Mouse (Mus musculus) heart, embryonic 12.5 days (tissue): ENCODE data around the gene Ephx1. TPM values are rescaled to one million over a fixed set of nuclear protein-coding genes. Genes with fewer than 3 reads are reported as not detected.
"Not testable (repeated sequence)": the region's sequence is repeated elsewhere in the genome, so short reads cannot be mapped to it uniquely, and the experiment has no call there.

ENCODE experiments used
- ATAC-seq: fragments of 200-750 bp; cut with Nextera tagmentation; 2 replicates; pipeline ENCODE4 v1.8.0; 2017; ENCODE audit warnings: moderate TSS enrichment, moderate library complexity; ENCODE audit not compliant: insufficient number of reproducible peaks, low FRiP score
- H3K27ac ChIP-seq: fragments of 300-500 bp; sonication (generic); 2 replicates; pipeline ENCODE4 v1.5.1; 2016; ENCODE audit warnings: mild to moderate bottlenecking, moderate library complexity; ENCODE audit not compliant: poor library complexity, severe bottlenecking
- H3K27me3 ChIP-seq: fragments of 300-500 bp; sonication (generic); replicated peaks from 2 replicates; pipeline ENCODE4 v1.6.1; 2016; ENCODE audit warnings: mild to moderate bottlenecking, moderate library complexity
- H3K36me3 ChIP-seq: fragments of 300-500 bp; sonication (generic); 2 replicates; pipeline ENCODE4 v1.6.1; 2016; ENCODE audit warnings: mild to moderate bottlenecking, moderate library complexity
- H3K4me1 ChIP-seq: fragments of 300-500 bp; sonication (generic); replicated peaks from 2 replicates; pipeline ENCODE4 v1.6.1; 2016; ENCODE audit warnings: mild to moderate bottlenecking
- H3K4me2 ChIP-seq: fragments of 300-500 bp; sonication (generic); 2 replicates; pipeline ENCODE4 v1.6.1; 2016; ENCODE audit warnings: mild to moderate bottlenecking, moderate library complexity
- H3K4me3 ChIP-seq: fragments of 300-500 bp; sonication (generic); 2 replicates; pipeline ENCODE4 v1.5.1; 2016; ENCODE audit warnings: mild to moderate bottlenecking
- H3K9ac ChIP-seq: fragments of 300-500 bp; sonication (generic); 2 replicates; pipeline ENCODE4 v1.6.1; 2016; ENCODE audit warnings: mild to moderate bottlenecking, moderate library complexity
- H3K9me3 ChIP-seq: fragments of 300-500 bp; sonication (generic); replicated peaks from 2 replicates; pipeline ENCODE4 v1.6.1; 2016; ENCODE audit warnings: mild to moderate bottlenecking, moderate library complexity
- WGBS: fragments of 180-500 bp; shearing (Covaris S2); methylation state at CpG from one replicate; pipeline ENCODE4 v1.1.7; 2016; 5-methylcytosine and 5-hydroxymethylcytosine counted together
- polyA plus RNA-seq: library from polyadenylated mRNA; unstranded; fragments of >200 nt; fragmentation: Nextera tagmentation; extraction: Ambion mirVana; gene quantifications from 2 replicates; pipeline ENCODE4 v1.2.1, GENCODE M21; 2016

Gene Ephx1
- polyA plus RNA-seq, 1 experiment from 2014 or later: 5.1 TPM

DNA sequence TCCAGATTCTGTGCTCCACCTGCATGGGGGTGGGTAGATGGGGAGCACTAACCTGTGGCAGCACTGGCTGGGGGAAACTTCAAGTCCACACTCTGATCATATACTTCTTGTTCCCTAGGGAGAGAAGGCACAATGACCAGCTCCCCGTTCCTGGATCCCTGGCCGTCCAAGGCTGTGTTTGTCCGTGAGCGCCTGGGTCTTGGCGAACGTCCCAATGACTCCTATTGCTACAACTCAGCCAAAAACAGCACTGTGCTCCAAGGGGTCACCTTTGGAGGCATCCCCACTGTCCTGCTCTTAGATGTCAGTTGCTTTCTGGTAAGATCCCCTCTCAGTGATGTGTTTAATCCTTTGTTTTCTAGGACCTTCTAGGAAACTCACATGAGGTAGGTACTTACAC, 74.3 kb downstream of the Ephx1 start:
- no peaks in the 10 kb centered on the region for H3K27me3 ChIP-seq
- H3K4me2 ChIP-seq: no peak overlapping the region
- H3K4me3 ChIP-seq: no peak overlapping the region
- peaks cover 40% of the 10 kb centered on the region for H3K36me3 ChIP-seq
- no peak for ATAC-seq
- 0 out of 2 replicates have a peak, but pooled peaks cover 4% of the 10 kb centered on the region for H3K9me3 ChIP-seq
- H3K27ac ChIP-seq: no peak overlapping the region
- 87% methylated on average over 6 of the region's 6 CpGs for WGBS
- H3K4me1 ChIP-seq: peaks cover 41% of the 10 kb centered on the region
- H3K9ac ChIP-seq: no peak overlapping the region

- H3K4me2 ChIP-seq: peak overlapping the region; percentile 42
- ATAC-seq: peak; percentile 58; the same call in 1 of the 2 replicates
- peak overlapping the region; percentile 2; the same call in 1 of the 2 replicates for H3K4me3 ChIP-seq
- 22% methylated on average over 20 of the region's 20 CpGs for WGBS
- no peaks in the 10 kb centered on the region for H3K9me3 ChIP-seq
- H3K4me1 ChIP-seq: peaks cover 47% of the 10 kb centered on the region
- H3K36me3 ChIP-seq: peaks cover 36% of the 10 kb centered on the region
- H3K27me3 ChIP-seq: no peaks in the 10 kb centered on the region; the same call in 1 of the 2 replicates
- peak overlapping the region; percentile 3; the same call in 1 of the 2 replicates for H3K9ac ChIP-seq
- H3K27ac ChIP-seq: peak overlapping the region; percentile 25
These were observed 75.4 kb downstream of the Ephx1 start for GRCm38 (mm10) chr1:180945001-180945980.

GRCm38 (mm10) chr1:180944553-180944952, 76.2 kb downstream of the Ephx1 start:
- Histone ChIP-seq H3K4me3 (no peak overlapping the region), H3K9ac (no peak overlapping the region)
- no peak for ATAC-seq

DNA sequence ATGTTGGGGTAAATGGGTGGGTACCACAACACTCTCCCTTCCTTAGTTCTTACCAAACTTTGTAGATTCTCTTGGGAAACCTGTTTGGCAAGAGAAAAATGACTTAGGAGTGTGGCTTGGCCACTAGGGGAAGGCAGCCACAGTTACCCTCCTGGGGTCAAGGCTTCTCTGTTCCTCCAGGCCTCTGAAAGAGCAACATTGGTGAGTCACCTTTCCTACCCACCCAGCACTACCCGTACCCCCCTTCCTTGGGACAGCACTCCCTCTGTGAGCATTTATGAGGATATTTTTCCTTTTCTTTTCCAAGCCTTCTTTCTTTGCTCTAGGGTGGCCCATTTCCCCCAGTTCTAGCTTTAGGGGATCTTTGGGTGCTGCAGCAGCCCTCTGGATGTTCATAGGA, 76.8 kb downstream of the Ephx1 start:
- WGBS: 63% methylated on average over 1 of the region's 1 CpGs
- Histone ChIP-seq H3K36me3 (peaks cover 22% of the 10 kb centered on the region), H3K4me2 (peak overlapping the region; percentile 87; the same call in 1 of the 2 replicates), H3K4me3 (no peak overlapping the region), H3K27me3 (no peaks in the 10 kb centered on the region; the same call in 1 of the 2 replicates), H3K4me1 (peaks cover 47% of the 10 kb centered on the region), H3K9me3 (no peaks in the 10 kb centered on the region), H3K27ac (no peak overlapping the region), H3K9ac (no peak overlapping the region)
- ATAC-seq: no peak

More at GRCm38 (mm10) chr1:180944553-180944952, 76.2 kb downstream of the Ephx1 start:
- H3K4me1 ChIP-seq: peaks cover 47% of the 10 kb centered on the region
- WGBS: 77% methylated on average over 4 of the region's 4 CpGs
- H3K27ac ChIP-seq: no peak overlapping the region
- no peaks in the 10 kb centered on the region; the same call in 1 of the 2 replicates for H3K27me3 ChIP-seq
- peaks cover 28% of the 10 kb centered on the region for H3K36me3 ChIP-seq
- H3K4me2 ChIP-seq: no peak overlapping the region
- no peaks in the 10 kb centered on the region for H3K9me3 ChIP-seq

DNA sequence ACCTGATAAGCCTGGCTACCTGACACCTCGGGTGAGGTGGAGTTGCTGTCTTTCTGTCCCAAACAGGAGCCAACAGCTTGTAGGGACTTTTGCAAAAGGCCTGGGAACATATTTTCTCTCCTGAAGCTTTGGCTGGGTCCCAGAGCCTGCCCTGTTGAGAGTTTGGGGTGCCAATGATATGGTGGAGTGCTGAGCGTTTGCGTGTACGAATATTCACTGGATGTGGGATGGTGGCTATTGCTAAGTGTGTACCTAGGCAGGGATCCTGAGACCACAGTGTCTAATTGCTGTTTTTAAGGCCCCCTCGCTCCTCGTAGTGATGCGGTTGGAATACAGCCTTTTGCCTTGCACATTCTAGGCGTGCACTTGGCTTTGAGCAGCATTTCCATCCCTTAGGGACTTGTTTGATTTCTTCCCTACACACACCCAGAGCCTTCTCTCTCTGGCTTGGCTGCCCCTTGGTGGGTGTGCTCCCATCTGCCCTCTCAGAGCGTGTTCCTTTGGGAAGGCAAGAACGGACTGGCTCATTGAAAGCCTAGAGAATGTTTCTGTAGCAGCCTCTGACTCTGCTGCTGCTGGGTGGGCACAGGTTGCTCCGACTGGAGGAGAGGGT, 77.6 kb downstream of the Ephx1 start:
- peaks cover 16% of the 10 kb centered on the region for H3K36me3 ChIP-seq
- H3K4me2 ChIP-seq: peak overlapping the region; percentile 87
- H3K27ac ChIP-seq: 0 out of 2 replicates have a peak overlapping the region, but pooled peaks have one; percentile 69
- H3K4me3 ChIP-seq: peak overlapping the region; percentile 92
- 42% methylated on average over 11 of the region's 11 CpGs for WGBS
- peaks cover 47% of the 10 kb centered on the region for H3K4me1 ChIP-seq
- no peak for ATAC-seq
- H3K9ac ChIP-seq: peak overlapping the region; percentile 84
- no peaks in the 10 kb centered on the region for H3K9me3 ChIP-seq
- H3K27me3 ChIP-seq: peaks cover 2% of the 10 kb centered on the region

DNA sequence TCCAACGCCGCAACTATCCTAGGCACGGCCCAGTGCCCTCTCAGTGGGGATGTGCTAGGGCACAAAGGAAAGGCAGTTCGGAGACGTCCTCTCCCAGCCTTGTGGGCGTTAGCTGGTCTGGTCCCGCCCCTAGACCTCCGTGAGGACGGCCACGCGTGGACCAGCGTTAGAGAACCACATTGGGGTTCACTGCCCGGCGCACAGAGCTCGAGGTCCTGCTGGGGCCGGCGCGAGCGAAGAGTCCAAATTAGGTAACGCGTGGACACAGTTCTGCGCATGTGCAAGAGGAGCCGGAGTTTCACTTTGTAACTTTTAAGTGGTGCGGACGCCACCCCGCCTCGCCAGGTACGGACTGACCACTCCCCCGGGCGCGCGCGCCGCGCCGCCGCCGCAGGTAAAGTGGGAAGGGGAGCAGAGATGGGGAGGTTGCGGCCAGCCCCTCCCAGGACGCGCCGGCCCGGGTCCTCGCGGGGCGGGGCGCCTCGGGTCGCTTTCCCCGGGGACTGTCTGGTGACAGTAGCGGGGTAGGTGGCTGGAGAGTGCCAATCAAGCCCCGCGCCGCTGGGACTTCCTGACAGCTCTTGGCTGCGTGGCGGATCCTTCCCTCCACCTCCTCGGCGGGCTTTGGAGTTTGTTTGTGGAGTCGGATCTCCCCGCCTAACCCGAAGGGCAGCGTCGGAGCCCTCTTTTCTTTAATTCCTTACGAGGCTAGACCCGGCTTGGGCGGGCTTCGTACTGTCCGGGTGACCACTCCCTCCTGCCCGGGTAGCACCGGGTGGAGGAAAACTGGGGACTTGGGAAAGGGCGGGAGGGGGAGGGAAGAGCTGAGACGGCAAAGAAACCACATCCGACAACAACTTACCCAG, 78.3 kb downstream of the Ephx1 start, which contains the start of gene Tmem63a:
Gene Tmem63a (plus strand): TSS at position 179 of the 866 bp plus-strand sequence.
- 0% methylated on average over 71 of the region's 73 CpGs for WGBS
- peaks cover 47% of the 10 kb centered on the region for H3K4me1 ChIP-seq
- H3K36me3 ChIP-seq: peaks cover 9% of the 10 kb centered on the region; the same call in 1 of the 2 replicates
- peak within 1 kb of the TSS; percentile 87 for H3K4me2 ChIP-seq
- peaks cover 9% of the 10 kb centered on the region for H3K27me3 ChIP-seq
- peak within 1 kb of the TSS; percentile 92 for H3K4me3 ChIP-seq
- peak within 1 kb of the TSS; percentile 84 for H3K9ac ChIP-seq
- H3K9me3 ChIP-seq: no peaks in the 10 kb centered on the region
- peak; percentile 69 for ATAC-seq
- H3K27ac ChIP-seq: peak within 1 kb of the TSS; percentile 69

DNA sequence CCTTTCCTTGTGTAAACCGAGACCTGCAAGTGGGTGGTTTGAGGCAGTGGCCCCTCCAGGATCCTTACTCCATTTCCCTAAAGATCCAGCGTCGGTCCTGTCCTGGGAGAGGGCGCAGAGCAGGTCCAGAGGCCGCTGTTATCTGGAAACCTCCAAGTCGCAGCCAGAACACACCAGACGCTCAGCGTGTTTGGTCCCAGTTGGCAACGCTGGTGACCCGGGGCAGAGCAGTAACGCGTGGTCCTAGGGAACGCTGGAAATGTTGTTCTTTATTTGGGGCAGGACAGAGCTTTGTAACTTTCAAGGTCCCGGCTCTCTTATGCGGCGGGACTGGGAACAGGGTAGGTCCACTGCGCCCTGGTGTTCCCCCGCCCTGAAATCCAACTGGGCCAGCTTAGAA, 79.0 kb downstream of the Ephx1 start:
- WGBS: under 1% methylated on average over 18 of the region's 18 CpGs
- H3K4me2 ChIP-seq: peak overlapping the region; percentile 87
- peak; percentile 9; the same call in 1 of the 2 replicates for ATAC-seq
- peaks cover 10% of the 10 kb centered on the region for H3K27me3 ChIP-seq
- H3K4me1 ChIP-seq: peaks cover 47% of the 10 kb centered on the region
- H3K4me3 ChIP-seq: peak overlapping the region; percentile 92
- 0 out of 2 replicates have a peak, but pooled peaks cover 3% of the 10 kb centered on the region for H3K36me3 ChIP-seq
- H3K27ac ChIP-seq: peak overlapping the region; percentile 69
- H3K9ac ChIP-seq: peak overlapping the region; percentile 84
- no peaks in the 10 kb centered on the region for H3K9me3 ChIP-seq

DNA sequence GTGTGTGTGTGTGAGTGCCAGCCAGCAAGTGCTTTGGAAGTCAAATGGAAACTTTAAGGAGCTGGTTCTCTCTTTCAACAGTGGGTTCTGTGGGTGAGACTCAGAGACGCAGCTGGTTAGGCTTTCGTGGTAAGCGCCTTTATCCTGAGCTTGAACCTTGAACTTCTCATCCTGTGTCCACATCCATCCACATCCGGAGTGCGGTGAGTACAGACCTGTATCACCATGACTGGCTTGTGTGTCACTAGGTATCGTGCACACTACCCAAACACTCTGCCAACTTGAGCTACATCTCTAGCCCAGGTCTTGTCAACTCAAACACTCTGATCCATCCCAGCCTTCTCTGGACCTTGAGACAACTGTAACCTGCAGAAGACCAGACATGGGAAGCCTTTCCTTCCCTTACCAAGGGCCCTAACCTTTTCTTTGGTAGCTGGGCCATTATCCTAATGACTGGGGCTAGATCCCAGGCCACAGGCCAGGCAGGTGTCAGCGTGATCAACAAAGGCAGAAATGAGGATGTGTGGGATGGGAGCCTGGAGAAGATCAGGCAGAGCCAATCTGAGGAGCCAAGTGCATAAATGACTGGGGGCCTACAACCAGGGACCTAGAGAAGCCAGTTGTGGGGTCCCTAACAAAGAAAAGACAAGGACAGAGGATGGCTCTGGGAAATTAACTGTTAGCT, 79.8 kb downstream of the Ephx1 start:
- no peak for ATAC-seq
- no peak overlapping the region for H3K27ac ChIP-seq
- peak overlapping the region; percentile 87 for H3K4me2 ChIP-seq
- peak overlapping the region; percentile 92; the same call in 1 of the 2 replicates for H3K4me3 ChIP-seq
- H3K36me3 ChIP-seq: no peaks in the 10 kb centered on the region
- peaks cover 16% of the 10 kb centered on the region for H3K27me3 ChIP-seq
- WGBS: 91% methylated on average over 7 of the region's 7 CpGs
- H3K9me3 ChIP-seq: no peaks in the 10 kb centered on the region
- H3K9ac ChIP-seq: peak overlapping the region; percentile 84
- peaks cover 41% of the 10 kb centered on the region for H3K4me1 ChIP-seq

DNA sequence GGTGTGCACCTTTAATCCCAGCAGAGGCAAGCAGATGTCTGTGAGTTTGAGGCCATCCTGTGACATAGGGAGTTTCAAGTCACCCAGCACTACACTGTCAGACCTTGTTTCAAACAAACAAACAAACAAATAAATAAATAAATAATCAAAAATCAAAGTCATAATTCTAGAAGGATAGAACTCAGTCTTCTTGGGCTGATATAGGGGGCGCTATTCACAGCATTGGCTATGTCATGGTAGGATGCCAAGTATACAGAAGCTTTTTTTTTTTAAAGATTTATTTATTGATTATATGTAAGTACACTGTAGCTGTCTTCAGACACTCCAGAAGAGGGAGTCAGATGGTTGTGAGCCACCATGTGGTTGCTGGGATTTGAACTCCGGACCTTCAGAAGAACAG, 81.9 kb downstream of the Ephx1 start:
- not testable (repeated sequence) for H3K9me3 ChIP-seq, H3K27ac ChIP-seq, H3K4me2 ChIP-seq, H3K4me3 ChIP-seq, H3K36me3 ChIP-seq, ATAC-seq, H3K9ac ChIP-seq
- Histone ChIP-seq H3K27me3 (peaks cover 38% of the 10 kb centered on the region), H3K4me1 (peaks cover 27% of the 10 kb centered on the region)
- 73% methylated on average over 2 of the region's 2 CpGs for WGBS

- Histone ChIP-seq H3K27me3 (peaks cover 47% of the 10 kb centered on the region), H3K4me1 (peaks cover 19% of the 10 kb centered on the region)
- not testable (repeated sequence) for H3K4me3 ChIP-seq, H3K27ac ChIP-seq, H3K9me3 ChIP-seq, H3K36me3 ChIP-seq, H3K4me2 ChIP-seq, ATAC-seq, H3K9ac ChIP-seq
- 43% methylated on average over 13 of the region's 13 CpGs for WGBS
These were observed 83.1 kb downstream of the Ephx1 start for GRCm38 (mm10) chr1:180937631-180938030.
